Mouse (Mus musculus) limb, embryonic 14.5 days (tissue): Measurements from ENCODE around the gene Nadk2. TPM values are rescaled to one million over a fixed set of nuclear protein-coding genes. Genes with fewer than 3 reads are reported as not detected.

Source experiments
- ATAC-seq: fragments of 200-750 bp; cut with Nextera tagmentation; 2 replicates; pipeline ENCODE4 v1.8.0; 2017; ENCODE audit warnings: low read depth, moderate number of reproducible peaks, moderate TSS enrichment; ENCODE audit not compliant: low FRiP score
- DNase-seq: peaks from one replicate; pipeline ENCODE4 v3.0.0-alpha.2; 2015; ENCODE audit warnings: low spot score
- H3K27ac ChIP-seq: fragments of 300-500 bp; sonication (generic); replicated peaks from 2 replicates; pipeline ENCODE4 v1.5.1; 2014; ENCODE audit warnings: low read depth, mild to moderate bottlenecking, low read length, moderate library complexity, mixed read lengths
- H3K27me3 ChIP-seq: fragments of 300-500 bp; sonication (generic); 2 replicates; pipeline ENCODE4 v1.6.1; 2014; ENCODE audit warnings: low read length, mixed read lengths; ENCODE audit not compliant: control insufficient read depth, insufficient read depth
- H3K36me3 ChIP-seq: fragments of 300-500 bp; sonication (generic); 2 replicates; pipeline ENCODE4 v1.6.1; 2014; ENCODE audit warnings: mild to moderate bottlenecking, low read length, moderate library complexity, mixed read lengths; ENCODE audit not compliant: control insufficient read depth, insufficient read depth
- H3K4me1 ChIP-seq: fragments of 300-500 bp; sonication (generic); 2 replicates; pipeline ENCODE4 v1.6.1; 2014; ENCODE audit warnings: antibody characterized with exemption, low read length, mixed read lengths; ENCODE audit not compliant: control insufficient read depth, insufficient read depth
- H3K4me2 ChIP-seq: fragments of 300-500 bp; sonication (generic); replicated peaks from 2 replicates; pipeline ENCODE4 v1.6.1; 2014; ENCODE audit warnings: low read depth, mild to moderate bottlenecking, low read length, moderate library complexity; ENCODE audit not compliant: severe bottlenecking
- H3K4me3 ChIP-seq: fragments of 300-500 bp; sonication (generic); replicated peaks from 2 replicates; pipeline ENCODE4 v1.5.1; 2014; ENCODE audit warnings: low read length
- H3K9ac ChIP-seq: fragments of 300-500 bp; sonication (generic); 2 replicates; pipeline ENCODE4 v1.6.1; 2014; ENCODE audit warnings: mild to moderate bottlenecking, low read depth, low read length, moderate library complexity; ENCODE audit not compliant: severe bottlenecking
- H3K9me3 ChIP-seq: fragments of 300-500 bp; sonication (generic); 2 replicates; pipeline ENCODE4 v1.6.1; 2016; ENCODE audit warnings: low read length; ENCODE audit not compliant: control insufficient read depth
- POLR2A ChIP-seq: fragments of 200-500 bp; IDR thresholded peaks from 2 replicates; pipeline ENCODE4 v1.8.0; 2012; ENCODE audit warnings: inconsistent platforms, mild to moderate bottlenecking, moderate library complexity, borderline replicate concordance; ENCODE audit not compliant: insufficient read depth, insufficient read length; ENCODE audit errors: extremely low read depth
- WGBS: fragments of 180-500 bp; shearing (Covaris S2); extraction: QIAGEN DNeasy Blood & Tissue Kit; methylation state at CpG from one replicate; pipeline ENCODE4 v1.1.7; 2014; 5-methylcytosine and 5-hydroxymethylcytosine counted together
- polyA plus RNA-seq, 2 experiments: library from polyadenylated mRNA; depleted of rRNA in 1 of 2; stranded (reverse) in 1 of 2; unstranded in 1 of 2; fragments of >200 nt; fragmentation: Nextera tagmentation in 1 of 2; extraction: Ambion mirVana in 1 of 2; gene quantifications; 2 replicates each; pipeline versions ENCODE4 v1.2.1 to v1.2.3; 2012 to 2014

The Nadk2 gene
- polyA plus RNA-seq, 2 experiments, result 26.7 to 31.6 TPM

GRCm38 (mm10) chr15:9134891-9135507, 63.9 kb downstream of the Nadk2 start:
- H3K4me3 ChIP-seq, result no peak overlapping the region
- DNase-seq, result peak; percentile 91
- TF ChIP-seq POLR2A, result no peak
- 36% methylated on average over 6 of the region's 6 CpGs for WGBS
- no peak overlapping the region for H3K9ac ChIP-seq
- H3K36me3 ChIP-seq, result peaks cover 63% of the 10 kb centered on the region
- H3K27ac ChIP-seq, result peak overlapping the region; percentile 62; the same call in 1 of the 2 replicates
- no peak overlapping the region for H3K4me2 ChIP-seq
- H3K9me3 ChIP-seq, result no peaks in the 10 kb centered on the region
- H3K4me1 ChIP-seq, result peaks cover 15% of the 10 kb centered on the region
- H3K27me3 ChIP-seq, result no peaks in the 10 kb centered on the region
- peak; percentile 81 for ATAC-seq

DNA sequence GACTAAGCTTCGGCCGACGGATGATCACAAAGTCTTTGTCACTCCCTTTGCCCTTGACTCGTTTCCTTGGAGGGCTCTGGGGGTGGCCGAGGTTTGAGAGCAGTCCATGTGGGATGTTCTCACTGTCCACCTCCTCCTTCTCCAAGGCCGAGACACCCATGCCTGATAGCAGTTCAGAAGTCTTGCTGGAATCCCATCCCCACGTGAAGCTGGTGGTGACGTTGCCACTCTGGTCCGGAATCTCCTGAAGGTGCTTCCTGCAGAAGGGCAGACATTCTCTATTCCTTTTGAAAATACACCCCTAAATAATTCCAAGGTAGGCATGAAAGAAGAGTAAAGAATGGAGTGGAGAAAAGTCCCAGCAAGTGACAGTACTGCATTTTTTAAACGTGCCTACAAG, 68.4 kb downstream of the Nadk2 start:
- Histone ChIP-seq H3K4me2 (peak overlapping the region; percentile 58), H3K9me3 (no peaks in the 10 kb centered on the region), H3K36me3 (peaks cover 35% of the 10 kb centered on the region), H3K9ac (peak overlapping the region; percentile 58), H3K27ac (no peak overlapping the region), H3K27me3 (no peaks in the 10 kb centered on the region), H3K4me3 (peak overlapping the region; percentile 70), H3K4me1 (peaks cover 9% of the 10 kb centered on the region)
- ATAC-seq (no peak), DNase-seq (no peak)
- no peak for TF ChIP-seq POLR2A
- WGBS, result 26% methylated on average over 10 of the region's 10 CpGs

- Histone ChIP-seq H3K27me3 (no peaks in the 10 kb centered on the region), H3K27ac (peak within 1 kb of the TSS; percentile 39), H3K9me3 (no peaks in the 10 kb centered on the region), H3K9ac (peak within 1 kb of the TSS; percentile 74), H3K36me3 (peaks cover 32% of the 10 kb centered on the region), H3K4me1 (peaks cover 4% of the 10 kb centered on the region), H3K4me3 (peak within 1 kb of the TSS; percentile 70), H3K4me2 (peak within 1 kb of the TSS; percentile 87)
- ATAC-seq (peak; percentile 98), DNase-seq (peak; percentile 98)
- WGBS, result under 1% methylated on average over 32 of the region's 34 CpGs
- 0 out of 2 replicates have a peak, but pooled peaks have one; percentile 4 for TF ChIP-seq POLR2A
Measured at GRCm38 (mm10) chr15:9140252-9140680, 69.2 kb downstream of the Nadk2 start, which contains the start of gene Lmbrd2. Gene Lmbrd2 (plus strand): TSS chr15:9140550.

GRCm38 (mm10) chr15:9140684-9141171, 69.7 kb downstream of the Nadk2 start:
- TF ChIP-seq POLR2A, result no peak
- ATAC-seq (peak; percentile 81), DNase-seq (peak; percentile 20)
- Histone ChIP-seq H3K36me3 (peaks cover 34% of the 10 kb centered on the region), H3K9me3 (no peaks in the 10 kb centered on the region), H3K4me1 (peaks cover 4% of the 10 kb centered on the region; the same call in 1 of the 2 replicates), H3K27me3 (no peaks in the 10 kb centered on the region), H3K4me2 (peak overlapping the region; percentile 87), H3K9ac (peak overlapping the region; percentile 74), H3K27ac (peak overlapping the region; percentile 39), H3K4me3 (peak overlapping the region; percentile 70)
- WGBS, result under 1% methylated on average over 29 of the region's 37 CpGs

DNA sequence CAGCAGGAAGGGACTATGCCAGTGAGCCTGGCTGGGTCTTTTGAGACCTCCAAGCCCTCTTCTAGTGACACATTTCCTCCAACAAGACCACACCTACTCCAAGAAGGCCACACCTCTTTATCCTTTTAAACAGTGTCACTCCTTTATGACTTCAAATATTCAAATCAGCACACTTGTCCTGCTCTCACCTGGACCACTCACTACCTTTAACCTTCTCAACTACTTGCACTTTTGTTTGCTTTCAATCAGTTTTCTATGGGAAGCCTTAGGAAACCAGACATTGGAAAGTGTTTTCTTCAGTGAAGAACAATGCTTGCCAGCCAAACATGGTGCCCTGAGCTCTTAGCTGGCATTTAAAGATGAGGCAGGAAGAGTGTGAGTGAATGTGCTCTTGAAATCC, 84.3 kb downstream of the Nadk2 start, which contains the start of gene Skp2:
Gene Skp2 (minus strand): TSS at position 101 of the 400 bp plus-strand sequence.
- Histone ChIP-seq H3K4me3 (no peak within 1 kb of the TSS), H3K27ac (no peak within 1 kb of the TSS), H3K4me1 (no peaks in the 10 kb centered on the region), H3K9ac (no peak within 1 kb of the TSS), H3K9me3 (no peaks in the 10 kb centered on the region), H3K4me2 (no peak within 1 kb of the TSS), H3K27me3 (no peaks in the 10 kb centered on the region), H3K36me3 (peaks cover 51% of the 10 kb centered on the region)
- DNase-seq (no peak), ATAC-seq (no peak)
- TF ChIP-seq POLR2A, result no peak

Other genes with a start within 250 kb of the Nadk2 start
- 0.50 and 0.64 TPM in 2 replicates for gene Ranbp3l, start 103.3 kb upstream of the Nadk2 start, polyA plus RNA-seq (2012; rRNA removed)
- gene Ranbp3l, start 103.3 kb upstream of the Nadk2 start, polyA plus RNA-seq (2014; fragmentation: Nextera tagmentation; extraction: Ambion mirVana), result 0.54 and 0.56 TPM in 2 replicates
- gene Lmbrd2, start 69.3 kb downstream of the Nadk2 start, polyA plus RNA-seq (2012; rRNA removed), result 7.4 and 7.6 TPM in 2 replicates
- 3.5 and 4.0 TPM in 2 replicates for gene Lmbrd2, start 69.3 kb downstream of the Nadk2 start, polyA plus RNA-seq (2014; fragmentation: Nextera tagmentation; extraction: Ambion mirVana)
- 45.4 and 46.5 TPM in 2 replicates for gene Skp2, start 84.2 kb downstream of the Nadk2 start, polyA plus RNA-seq (2012; rRNA removed)
- gene Skp2, start 84.2 kb downstream of the Nadk2 start, polyA plus RNA-seq (2014; fragmentation: Nextera tagmentation; extraction: Ambion mirVana), result 80.7 and 91.7 TPM in 2 replicates
- gene Ugt3a1, start 205.6 kb downstream of the Nadk2 start, polyA plus RNA-seq (2012; rRNA removed), result 0.03 TPM in 1 of 2 replicates, not detected in the other
- not detected in 2 replicates for gene Ugt3a1, start 205.6 kb downstream of the Nadk2 start, polyA plus RNA-seq (2014; fragmentation: Nextera tagmentation; extraction: Ambion mirVana)